Comparison of ENCODE assay signal across 12 mouse cellular contexts in genomic region chr10:4965768-4966167, GRCm38 (mm10).
DNase-seq lines count a peak whose midpoint lies in the region.
"Had no signal": no experiment of that assay in that cellular context is flagged by ENCODE, and none has a peak within 500 bp of the region (broad histone marks: within the 10 kb centered on the region; RNA-seq: fewer than 3 reads in every experiment).

No protein-coding gene starts in this region.

- intact Hi-C loops in left cerebral cortex, postnatal 4 days (cut with DNase I) = no loop called here

- peak; percentile 4 to 26 for DNase-seq in frontal cortex, adult 2 months (ENCODE audit: extremely low spot score in 1 of 2, low spot score in 1 of 2)
- no peak for DNase-seq in frontal cortex, postnatal 14 days (ENCODE audit: low spot score in 2 of 2)
- DNase-seq in left cerebral cortex, adult 11 months (ENCODE audit: low spot score) = peak; percentile 2
- DNase-seq in left cerebral cortex, postnatal 4 days = no peak
- DNase-seq in right cerebral cortex, adult 18-20 months = peak; percentile 9
- DNase-seq in right cerebral cortex, postnatal 4 days = no peak
- DNase-seq in right cerebral cortex, postnatal 36 days (ENCODE audit: low spot score in 2 of 2) = peak; percentile 22 to 38
- DNase-seq in cerebellum, postnatal 4 days (ENCODE audit: low spot score in 2 of 2) = no peak
- DNase-seq: adrenal gland, postnatal 14 days; cerebellum, adult 9-11 months; gastrocnemius, postnatal 25 days; heart, postnatal 36 days had no signal

Comparison
In these comparisons a context has a peak if more than half of its experiments do, and no peak if none do; other contexts are left out.
1. DNase-seq: peak in frontal cortex, adult 2 months (2 of 2), left cerebral cortex, adult 11 months (single experiment), right cerebral cortex, adult 18-20 months (single experiment) and right cerebral cortex, postnatal 36 days (2 of 2); none in frontal cortex, postnatal 14 days (0 of 2), left cerebral cortex, postnatal 4 days (single experiment), right cerebral cortex, postnatal 4 days (single experiment) and cerebellum, postnatal 4 days (0 of 2).